Mouse (Mus musculus) heart, postnatal 10 days (tissue): ENCODE results near the gene Gm27021. TPM values are rescaled to one million over a fixed set of nuclear protein-coding genes. Genes with fewer than 3 reads are reported as not detected.

Experiments
- DNase-seq, 2 experiments: peaks; one replicate each; pipeline ENCODE4 v3.0.0; 2021
- intact Hi-C: fragments of 180-260 bp; cut with DNase I; formaldehyde crosslinking; loops from one replicate; pipeline ENCODE4 v1.15.1; 2025
- total RNA-seq, 2 experiments: library from RNA; stranded (reverse); gene quantifications; 2 replicates each; pipeline ENCODE4 v1.2.3; 2021

The Gm27021 gene
- under 1 TPM in 1 of 2 experiments, not detected in 1; 0.48 TPM for total RNA-seq

DNA sequence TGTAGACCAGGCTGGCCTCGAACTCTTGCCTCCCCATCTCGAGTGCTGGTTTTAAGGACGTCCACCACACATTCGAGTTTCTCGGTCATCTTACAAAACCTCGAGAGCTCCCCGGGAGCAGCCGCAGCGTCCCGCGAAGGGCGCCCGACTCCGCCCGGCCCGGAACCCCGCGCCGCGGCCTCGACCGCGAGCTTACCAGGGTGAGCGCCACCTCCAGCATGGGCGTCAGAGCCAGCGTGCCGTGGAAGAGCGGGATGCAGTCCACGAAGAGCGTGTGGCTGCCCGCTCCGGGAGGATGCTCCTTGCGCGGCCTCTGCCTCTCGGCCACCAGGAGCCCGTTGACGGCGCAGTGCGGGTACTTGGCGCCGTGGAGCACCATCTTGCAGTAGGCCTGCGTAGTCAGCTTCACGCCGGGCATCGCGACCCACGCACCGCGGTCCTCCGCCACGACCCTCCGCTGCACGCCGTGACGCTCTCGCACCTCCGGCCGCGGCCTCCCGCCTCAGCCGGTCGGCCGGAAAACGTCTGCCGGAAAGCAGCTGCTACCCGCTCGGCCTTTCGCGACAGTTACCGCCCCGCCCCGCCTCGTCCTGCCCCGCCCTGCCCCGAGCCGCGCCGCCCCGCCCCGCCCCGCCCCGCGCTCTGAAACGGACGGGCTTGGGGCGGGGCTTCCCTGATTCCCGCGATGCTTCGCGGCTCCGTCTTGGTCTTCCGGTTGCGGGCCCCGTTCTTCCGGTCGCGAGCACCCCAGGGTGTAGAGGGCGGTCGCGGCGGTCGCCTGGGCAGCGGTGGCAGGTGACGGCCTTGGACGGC is at the start of gene Gm27021, which contains the start of gene Cox4i1:
Gm27021 (minus strand) TSS at position 519 of the 813 bp plus-strand sequence.
Cox4i1 (plus strand) TSS at position 662 of the 813 bp plus-strand sequence.
- DNase-seq, result peak; percentile 94 to 95
- intact Hi-C loops, result no loop called here

DNA sequence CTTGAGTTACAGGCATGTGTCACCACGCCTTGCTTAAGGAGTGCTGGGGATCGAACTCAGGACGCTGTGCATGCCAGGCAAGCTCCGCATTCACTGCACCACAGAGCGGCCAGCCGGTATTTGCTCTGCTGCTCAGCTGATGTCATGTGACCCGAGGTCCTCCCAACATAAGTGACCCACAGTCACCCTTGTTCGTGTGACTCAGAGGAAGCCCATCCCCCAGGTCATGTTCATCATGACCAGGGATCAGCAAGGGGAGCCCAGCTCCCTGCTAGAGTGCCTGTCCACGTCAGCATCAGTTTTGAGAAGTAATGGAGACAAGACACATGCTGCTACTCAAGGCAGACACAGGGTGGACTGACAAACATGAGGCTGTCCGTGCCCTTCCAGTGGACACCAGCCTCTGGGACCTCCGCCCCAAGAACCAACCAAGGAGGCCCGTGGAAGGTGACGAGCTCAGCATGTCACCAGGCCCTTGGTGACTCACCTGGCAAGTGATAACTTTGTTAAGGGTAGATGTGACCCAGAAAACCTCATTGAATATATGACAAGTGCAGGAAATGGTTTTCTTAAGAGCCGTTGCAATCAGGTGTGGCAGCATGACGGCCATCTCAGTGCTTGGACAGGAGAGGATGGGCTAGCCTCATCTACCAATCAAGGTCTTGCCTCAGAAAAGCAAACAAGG is 48.3 kb upstream of the Gm27021 start:
- intact Hi-C loops, result no loop called here
- peak in 1 of 2 experiments; percentile 18 for DNase-seq

- intact Hi-C loops, result no loop called here
- no peak for DNase-seq
These were observed 47.3 kb upstream of the Gm27021 start for GRCm38 (mm10) chr8:120715200-120715599.

GRCm38 (mm10) chr8:120709176-120709575 is 41.3 kb upstream of the Gm27021 start:
- DNase-seq, result no peak
- intact Hi-C loops, result no loop called here

DNA sequence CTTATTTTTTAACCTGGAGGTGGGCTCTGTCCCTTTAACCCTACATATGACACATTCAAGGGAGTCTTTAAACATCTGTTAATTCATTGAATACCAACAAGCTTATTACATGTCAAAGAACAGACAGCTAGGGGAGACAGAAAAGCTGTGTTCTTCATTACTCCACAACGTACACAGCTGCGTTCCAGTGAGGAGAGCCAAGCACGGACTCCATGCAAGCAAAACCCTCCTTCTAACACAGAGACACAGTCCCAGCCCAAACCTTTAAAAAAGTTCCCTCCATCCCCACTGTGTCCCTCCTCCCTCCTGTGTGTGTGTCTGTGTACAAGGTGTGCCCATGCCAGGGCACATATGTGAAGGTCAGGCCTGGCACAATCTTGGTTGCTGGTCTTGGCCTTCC is 38.3 kb upstream of the Gm27021 start:
- no peak for DNase-seq
- intact Hi-C loops, result no loop called here

- intact Hi-C loops, result no loop called here
- DNase-seq, result no peak
These were observed 37.3 kb upstream of the Gm27021 start for GRCm38 (mm10) chr8:120705163-120705562.

GRCm38 (mm10) chr8:120704203-120704602 is 36.3 kb upstream of the Gm27021 start:
- intact Hi-C loops, result no loop called here
- peak; percentile 67 to 68 for DNase-seq

- intact Hi-C loops, result no loop called here
These were observed 34.0 kb upstream of the Gm27021 start for GRCm38 (mm10) chr8:120701758-120702465.

DNA sequence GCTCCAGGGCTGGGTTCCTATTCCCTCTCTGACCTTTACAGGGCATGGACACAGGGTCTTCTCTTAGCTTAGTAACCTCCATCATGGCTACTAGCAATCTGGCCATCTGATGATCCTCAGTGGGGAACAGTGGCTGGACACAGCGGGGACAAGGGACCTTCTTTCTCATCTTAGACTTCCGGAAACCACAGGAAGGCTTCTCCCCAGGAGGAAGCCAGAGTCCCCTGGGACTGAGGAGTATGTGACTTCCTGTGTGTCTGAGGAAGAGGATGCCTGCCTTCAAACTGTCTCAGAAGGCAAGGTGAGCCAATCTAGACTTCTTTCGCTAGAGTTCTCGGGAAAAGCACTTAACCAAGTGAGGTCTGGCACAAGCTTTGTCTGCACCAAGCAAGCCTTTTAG is 32.2 kb upstream of the Gm27021 start:
- intact Hi-C loops, result no loop called here
- DNase-seq, result no peak

More at GRCm38 (mm10) chr8:120701758-120702465, 34.0 kb upstream of the Gm27021 start:
- no peak for DNase-seq

GRCm38 (mm10) chr8:120699565-120699964 is 31.7 kb upstream of the Gm27021 start:
- intact Hi-C loops, result no loop called here
- DNase-seq, result no peak

DNA sequence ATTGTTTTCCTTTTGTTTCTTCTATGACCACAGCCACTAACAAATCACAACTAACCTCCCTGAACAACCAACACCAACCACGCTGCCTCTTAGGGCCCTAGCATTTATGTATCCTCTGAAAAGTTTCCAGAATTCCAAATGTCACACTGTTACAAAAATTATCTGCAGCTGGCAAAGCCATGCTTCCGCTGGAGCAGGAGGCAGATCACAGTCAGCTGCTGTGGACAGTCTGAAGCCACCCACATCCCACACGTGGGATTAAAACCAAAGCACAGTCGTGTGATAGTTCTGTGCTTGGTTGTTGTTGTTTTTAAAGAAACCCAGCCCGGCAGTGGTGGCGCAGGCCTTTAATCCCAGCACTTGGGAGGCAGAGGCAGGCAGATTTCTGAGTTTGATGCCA is 31.2 kb upstream of the Gm27021 start:
- no peak for DNase-seq
- intact Hi-C loops, result no loop called here

- intact Hi-C loops, result no loop called here
- no peak for DNase-seq
These were observed 30.5 kb upstream of the Gm27021 start for GRCm38 (mm10) chr8:120698426-120698825.

DNA sequence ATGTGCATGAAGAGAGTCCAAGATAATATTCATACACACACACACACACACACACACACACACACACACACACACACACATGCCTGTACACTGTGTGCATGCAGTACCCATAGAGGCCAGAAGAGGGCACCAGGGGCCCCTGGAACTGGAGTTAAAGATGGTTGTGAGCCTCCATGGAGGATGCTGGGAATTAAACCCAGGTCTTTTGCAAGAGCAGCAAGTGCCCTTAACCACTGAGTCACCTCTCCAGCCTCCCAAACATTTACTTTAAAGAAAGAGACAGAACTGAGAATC is 30.0 kb upstream of the Gm27021 start:
- intact Hi-C loops, result no loop called here
- no peak for DNase-seq

- intact Hi-C loops, result no loop called here
- peak; percentile 69 to 76 for DNase-seq
These were observed 29.5 kb upstream of the Gm27021 start for GRCm38 (mm10) chr8:120697154-120697978.

- intact Hi-C loops, result no loop called here
- DNase-seq, result peak; percentile 78 to 79
These were observed 28.7 kb upstream of the Gm27021 start for GRCm38 (mm10) chr8:120696401-120697153.

DNA sequence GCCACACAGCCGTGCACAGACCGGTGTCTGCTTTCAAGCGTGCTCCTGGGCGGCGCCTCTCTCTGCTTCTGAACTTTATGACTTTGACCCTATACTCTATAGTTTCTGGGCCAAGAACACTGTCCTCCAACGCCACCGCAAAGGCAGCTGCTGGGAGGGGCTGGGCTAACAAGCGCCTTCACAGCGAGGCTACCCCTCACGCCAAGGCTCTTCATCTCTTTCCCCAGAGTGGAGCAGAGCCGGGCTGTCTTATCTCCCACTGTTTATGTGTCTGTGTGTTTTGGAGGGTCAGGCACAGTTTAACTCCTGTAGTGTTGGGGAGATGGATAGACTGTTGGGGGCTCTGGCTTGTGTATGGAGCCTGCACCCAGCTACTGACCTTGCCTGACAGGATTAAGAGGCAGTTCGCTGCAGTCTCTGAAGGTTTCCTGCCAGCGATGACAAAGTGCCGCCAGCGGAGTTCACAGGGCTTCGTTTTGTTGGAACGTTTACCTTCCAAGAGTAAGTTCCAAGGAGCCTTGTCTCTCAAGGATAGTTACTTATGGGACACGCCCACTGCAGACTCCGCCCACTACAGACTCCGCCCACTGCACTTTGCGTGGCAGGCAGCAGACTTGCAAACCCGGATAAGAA is 26.1 kb upstream of the Gm27021 start:
- intact Hi-C loops, result no loop called here
- DNase-seq, result no peak

DNA sequence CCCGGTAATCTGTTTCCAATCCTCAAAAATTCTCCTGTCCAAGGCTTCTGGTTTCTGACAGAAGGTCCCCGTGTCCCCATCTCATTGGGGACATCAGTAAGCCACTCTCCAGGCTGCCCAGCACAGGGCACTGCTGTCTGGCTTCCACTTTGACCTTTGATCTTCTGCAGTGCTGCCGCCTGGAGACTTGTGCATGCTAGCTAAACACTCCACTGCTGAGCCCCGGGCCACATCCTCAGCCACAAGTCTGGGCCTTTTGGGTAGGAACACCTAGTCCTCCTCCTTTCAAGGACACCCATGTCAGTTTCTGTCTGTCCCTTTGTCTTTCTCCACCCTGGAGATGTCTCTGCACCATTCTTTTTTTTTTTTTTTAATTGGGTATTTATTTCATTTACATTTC is 25.1 kb upstream of the Gm27021 start:
- DNase-seq, result no peak
- intact Hi-C loops, result no loop called here

DNA sequence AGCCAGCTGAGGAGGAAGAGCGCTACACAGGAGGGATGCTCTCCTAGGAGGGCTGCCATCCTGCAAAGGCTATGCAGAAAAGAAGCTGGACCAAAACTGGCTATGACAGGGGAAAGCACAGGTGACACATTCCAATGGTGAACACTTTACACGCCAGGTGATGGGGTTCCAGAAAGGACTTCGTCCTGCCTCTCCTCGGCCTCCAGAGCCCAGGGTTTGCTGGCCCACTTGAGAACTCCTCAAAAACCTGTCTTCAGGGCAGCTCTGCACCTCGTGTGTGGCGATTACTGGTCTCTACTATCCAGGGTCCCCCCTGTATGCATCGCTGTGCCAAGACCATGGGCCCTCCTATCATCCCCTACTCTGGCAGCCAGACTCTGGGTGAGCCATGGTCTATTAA is 20.6 kb upstream of the Gm27021 start:
- intact Hi-C loops, result no loop called here
- DNase-seq, result no peak

GRCm38 (mm10) chr8:120687786-120688185 is 19.9 kb upstream of the Gm27021 start:
- DNase-seq, result peak; percentile 67 to 68

More at GRCm38 (mm10) chr8:120687786-120688185, 19.9 kb upstream of the Gm27021 start:
- intact Hi-C loops, result no loop called here
